Mouse (Mus musculus) MEL (cell line): ENCODE measurements around the gene Fbxo21. TPM values are rescaled to one million over a fixed set of nuclear protein-coding genes. Genes with fewer than 3 reads are reported as not detected.

Source experiments
- DNase-seq: peaks from one replicate; pipeline ENCODE4 v3.0.0; 2011; ENCODE audit warnings: low read depth, low spot score
- H3K27ac ChIP-seq: 2 replicates; pipeline ENCODE4 v1.5.1; 2012; ENCODE audit warnings: low read depth, mild to moderate bottlenecking, control low read depth, low read length, moderate library complexity; ENCODE audit not compliant: control insufficient read depth
- H3K27me3 ChIP-seq, 2 experiments: fragments of 150-350 bp in 1 of 2; sonication (generic) in 1 of 2; 2 replicates each; pipeline ENCODE4 v1.6.1; 2012; ENCODE audit warnings: low read length in 2 of 2, mild to moderate bottlenecking in 2 of 2, improper control_type of control experiment in 1 of 2, moderate library complexity in 1 of 2; ENCODE audit not compliant: insufficient read depth in 2 of 2, control insufficient read depth in 1 of 2
- H3K36me3 ChIP-seq, 2 experiments: 2 replicates each; pipeline ENCODE4 v1.6.1; 2012 to 2014; ENCODE audit warnings: low read length in 2 of 2, improper control_type of control experiment in 1 of 2, inconsistent platforms in 1 of 2, mild to moderate bottlenecking in 1 of 2; ENCODE audit not compliant: insufficient read depth in 2 of 2, control insufficient read depth in 1 of 2
- H3K4me1 ChIP-seq, 2 experiments: fragments of 150-350 bp in 1 of 2; sonication (generic) in 1 of 2; 2 replicates each; pipeline ENCODE4 v1.6.1; 2012; ENCODE audit warnings: low read length in 2 of 2, improper control_type of control experiment in 1 of 2, mild to moderate bottlenecking in 1 of 2; ENCODE audit not compliant: insufficient read depth in 2 of 2, control insufficient read depth in 1 of 2
- H3K4me3 ChIP-seq, 2 experiments: fragments of 150-350 bp in 1 of 2; sonication (generic) in 1 of 2; 2 replicates each; pipeline ENCODE4 v1.5.1; 2012; ENCODE audit warnings: low read depth in 2 of 2, low read length in 2 of 2, mild to moderate bottlenecking in 2 of 2, moderate library complexity in 2 of 2, control low read depth in 1 of 2, improper control_type of control experiment in 1 of 2; ENCODE audit not compliant: control insufficient read depth in 1 of 2, insufficient read depth in 1 of 2
- H3K79me2 ChIP-seq: 2 replicates; pipeline ENCODE4 v1.6.1; 2012; ENCODE audit warnings: mild to moderate bottlenecking, low read length, moderate library complexity; ENCODE audit not compliant: control insufficient read depth, poor library complexity, insufficient read depth
- H3K9ac ChIP-seq: 2 replicates; pipeline ENCODE4 v1.6.1; 2012; ENCODE audit warnings: low read depth, mild to moderate bottlenecking, control low read depth, low read length, moderate library complexity; ENCODE audit not compliant: control insufficient read depth, poor library complexity, severe bottlenecking
- H3K9me3 ChIP-seq: fragments of 150-350 bp; sonication (generic); replicated peaks from 2 replicates; pipeline ENCODE4 v1.6.1; 2012; ENCODE audit warnings: mild to moderate bottlenecking, low read length, improper control_type of control experiment, moderate library complexity; ENCODE audit not compliant: insufficient read depth
- CHD2 ChIP-seq: IDR thresholded peaks from 2 replicates; pipeline ENCODE4 v1.6.1; 2011; ENCODE audit warnings: low read length, improper control_type of control experiment
- E2F4 ChIP-seq: IDR thresholded peaks from 2 replicates; pipeline ENCODE4 v1.6.1; 2011; ENCODE audit warnings: low read depth, low read length, improper control_type of control experiment, borderline replicate concordance
- ELF1 ChIP-seq: IDR thresholded peaks from 2 replicates; pipeline ENCODE4 v1.6.1; 2014; ENCODE audit warnings: low read depth, mild to moderate bottlenecking, inconsistent platforms, low read length, improper control_type of control experiment, moderate library complexity
- GABPA ChIP-seq: IDR thresholded peaks from 2 replicates; pipeline ENCODE4 v1.6.1; 2012; ENCODE audit warnings: low read depth, mild to moderate bottlenecking, inconsistent platforms, low read length, improper control_type of control experiment, moderate library complexity
- GATA1 ChIP-seq: IDR thresholded peaks from 2 replicates; pipeline ENCODE4 v1.6.1; 2011; ENCODE audit warnings: low read depth, low read length, improper control_type of control experiment
- KAT2A ChIP-seq: conservative IDR thresholded peaks from 2 replicates; pipeline ENCODE4 v1.6.1; 2012; ENCODE audit warnings: low read depth, low read length, improper control_type of control experiment, inconsistent platforms
- MAX ChIP-seq: IDR thresholded peaks from 2 replicates; pipeline ENCODE4 v1.6.1; 2011; ENCODE audit warnings: low read length, improper control_type of control experiment
- MAZ ChIP-seq: IDR thresholded peaks from 2 replicates; pipeline ENCODE4 v1.6.1; 2012; ENCODE audit warnings: low read depth, mild to moderate bottlenecking, inconsistent platforms, low read length, improper control_type of control experiment
- MYC ChIP-seq: IDR thresholded peaks from 2 replicates; pipeline ENCODE4 v1.6.1; 2011; ENCODE audit warnings: low read depth, mild to moderate bottlenecking, low read length, improper control_type of control experiment, moderate library complexity
- NELFE ChIP-seq: IDR thresholded peaks from 2 replicates; pipeline ENCODE4 v1.6.1; 2011; ENCODE audit warnings: low read depth, low read length, improper control_type of control experiment
- POLR2AphosphoS2 ChIP-seq: IDR thresholded peaks from 2 replicates; pipeline ENCODE4 v1.6.1; 2011; ENCODE audit warnings: low read length, improper control_type of control experiment
- RAD21 ChIP-seq: IDR thresholded peaks from 2 replicates; pipeline ENCODE4 v1.6.1; 2011; ENCODE audit warnings: mild to moderate bottlenecking, low read depth, low read length, improper control_type of control experiment
- RCOR1 ChIP-seq: IDR thresholded peaks from 2 replicates; pipeline ENCODE4 v1.6.1; 2012; ENCODE audit warnings: low read depth, mild to moderate bottlenecking, inconsistent platforms, low read length, improper control_type of control experiment
- SIN3A ChIP-seq: IDR thresholded peaks from 2 replicates; pipeline ENCODE4 v1.6.1; 2012; ENCODE audit warnings: low read length, improper control_type of control experiment, inconsistent platforms
- TBP ChIP-seq: IDR thresholded peaks from 2 replicates; pipeline ENCODE4 v1.8.0; 2011; ENCODE audit warnings: low read depth, low read length, improper control_type of control experiment
- TCF12 ChIP-seq: IDR thresholded peaks from 2 replicates; pipeline ENCODE4 v1.6.1; 2014; ENCODE audit warnings: low read depth, mild to moderate bottlenecking, inconsistent platforms, low read length, improper control_type of control experiment, moderate library complexity
- UBTF ChIP-seq: IDR thresholded peaks from 2 replicates; pipeline ENCODE4 v1.6.1; 2012; ENCODE audit warnings: low read depth, mild to moderate bottlenecking, inconsistent platforms, low read length, improper control_type of control experiment, moderate library complexity, borderline replicate concordance; ENCODE audit not compliant: insufficient read depth
- USF1 ChIP-seq: IDR thresholded peaks from 2 replicates; pipeline ENCODE4 v1.6.1; 2014; ENCODE audit warnings: low read depth, mild to moderate bottlenecking, inconsistent platforms, low read length, improper control_type of control experiment, moderate library complexity
- ZKSCAN1 ChIP-seq: IDR thresholded peaks from 2 replicates; pipeline ENCODE4 v1.6.1; 2012; ENCODE audit warnings: low read depth, mild to moderate bottlenecking, inconsistent platforms, low read length, improper control_type of control experiment, moderate library complexity
- ZNF384 ChIP-seq: IDR thresholded peaks from 2 replicates; pipeline ENCODE4 v1.6.1; 2012; ENCODE audit warnings: low read depth, mild to moderate bottlenecking, inconsistent platforms, low read length, improper control_type of control experiment
- polyA plus RNA-seq, 2 experiments: library from polyadenylated mRNA; stranded (reverse) in 1 of 2; unstranded in 1 of 2; fragments of >175 nt in 1 of 2; fragments of >200 nt in 1 of 2; gene quantifications; 2 replicates each; pipeline versions ENCODE4 v1.2.1 to v1.2.4; 2012; ENCODE audit warnings: low replicate concordance in 2 of 2, low read depth in 1 of 2; ENCODE audit not compliant: insufficient read length in 2 of 2, insufficient read depth in 1 of 2, missing spikeins in 1 of 2
- total RNA-seq: library from RNA; depleted of rRNA; stranded (reverse); fragments of 300-350 nt; gene quantifications from 2 replicates; pipeline ENCODE4 v1.2.3, GENCODE M21; 2012

Gene Fbxo21
- total and polyA plus RNA-seq, 3 experiments = 10.4 to 20.5 TPM; not detected in 1

DNA sequence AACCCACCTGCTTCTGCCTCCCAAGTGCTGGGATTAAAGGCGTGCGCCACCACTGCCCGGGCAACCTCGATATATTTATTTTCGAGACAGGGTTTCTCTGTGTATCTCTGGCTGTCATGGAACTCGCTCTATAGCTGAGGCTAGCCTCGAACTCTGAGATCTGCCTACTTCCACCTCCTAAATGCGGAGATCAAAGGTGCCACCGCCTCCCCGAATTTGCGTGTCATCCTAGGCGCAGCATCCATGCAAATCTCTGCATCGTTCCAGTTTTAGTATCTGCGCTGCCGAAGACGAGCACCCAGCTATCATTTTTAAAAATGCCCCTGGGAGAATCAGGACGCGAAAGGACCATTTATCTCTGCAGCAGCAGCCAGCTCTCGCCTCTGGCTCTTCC, 270 bp upstream of the Fbxo21 start:
- Histone ChIP-seq H3K4me3 (peak overlapping the region; percentile 47 to 58; a peak in 3 of 4 replicates), H3K9ac (no peak overlapping the region), H3K9me3 (no peaks in the 10 kb centered on the region), H3K4me1 (peaks cover 0 to 3% of the 10 kb centered on the region in 2 experiments; a peak in 2 of 4 replicates), H3K27me3 (no peaks in the 10 kb centered on the region), H3K79me2 (peaks cover 9% of the 10 kb centered on the region), H3K36me3 (no peaks in the 10 kb centered on the region), H3K27ac (no peak overlapping the region)
- TF ChIP-seq RCOR1 (peak; percentile 54), MAX (no peak)
- no peak for DNase-seq

DNA sequence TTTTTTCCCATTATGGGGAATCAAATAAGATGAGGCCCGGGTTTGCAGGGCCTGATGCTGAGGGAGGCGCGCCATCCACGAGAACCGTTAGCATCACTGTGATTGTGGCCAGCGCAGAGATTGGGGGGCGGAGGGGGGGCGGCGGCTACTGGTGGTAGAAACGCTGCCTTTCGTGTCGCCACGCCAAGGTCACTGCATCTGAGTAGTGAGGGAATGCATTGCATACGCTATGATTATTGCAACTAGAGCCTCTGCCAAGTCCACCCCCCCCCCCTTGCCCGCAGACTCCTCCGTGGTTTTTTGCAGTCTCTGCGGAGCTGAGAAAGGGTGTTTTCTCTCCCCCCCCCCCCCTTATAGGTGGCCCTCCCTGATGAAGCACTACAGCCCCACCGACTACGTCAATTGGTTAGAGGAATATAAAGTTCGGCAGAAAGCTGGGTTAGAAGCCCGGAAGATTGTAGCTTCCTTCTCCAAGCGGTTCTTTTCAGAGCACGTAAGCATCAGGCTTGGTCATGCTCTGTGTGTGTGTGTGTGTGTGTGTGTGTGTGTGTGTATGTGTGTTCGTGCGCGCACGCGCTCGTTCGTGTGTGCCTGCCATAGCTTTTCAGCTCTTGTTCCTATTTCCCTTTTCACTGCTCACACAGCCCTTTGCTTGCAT, 1.1 kb downstream of the Fbxo21 start:
- Histone ChIP-seq H3K27ac (no peak overlapping the region), H3K9me3 (no peaks in the 10 kb centered on the region), H3K79me2 (peaks cover 9% of the 10 kb centered on the region), H3K36me3 (no peaks in the 10 kb centered on the region), H3K9ac (peak overlapping the region; percentile 95), H3K4me1 (peaks cover 0 to 3% of the 10 kb centered on the region in 2 experiments; a peak in 2 of 4 replicates), H3K27me3 (no peaks in the 10 kb centered on the region), H3K4me3 (peak overlapping the region; percentile 95 to 99)
- no peak for TF ChIP-seq ZNF384
- no peak for TF ChIP-seq ZKSCAN1
- no peak for TF ChIP-seq GABPA
- TF ChIP-seq GATA1 = no peak
- TF ChIP-seq KAT2A = no peak
- TF ChIP-seq TCF12 = no peak
- TF ChIP-seq CHD2 = no peak
- no peak for TF ChIP-seq MYC
- no peak for TF ChIP-seq SIN3A
- TF ChIP-seq POLR2AphosphoS2 = no peak
- no peak for TF ChIP-seq E2F4
- no peak for TF ChIP-seq UBTF
- no peak for TF ChIP-seq USF1
- no peak for TF ChIP-seq TBP
- no peak for TF ChIP-seq MAZ
- no peak for TF ChIP-seq RAD21
- TF ChIP-seq NELFE = no peak
- no peak for TF ChIP-seq ELF1
- peak; percentile 10 for DNase-seq
